Mouse (Mus musculus) testis, adult 2 months (tissue): Measurements from ENCODE around the gene Bphl. TPM values are rescaled to one million over a fixed set of nuclear protein-coding genes. Genes with fewer than 3 reads are reported as not detected.

ENCODE experiments used
- H3K27ac ChIP-seq: fragments of 200-500 bp; 2 replicates; pipeline ENCODE4 v1.5.1; 2012; ENCODE audit warnings: low read depth, low read length; ENCODE audit not compliant: control insufficient read depth, insufficient read depth
- H3K27me3 ChIP-seq: fragments of 200-500 bp; 2 replicates; pipeline ENCODE4 v1.6.1; 2012; ENCODE audit warnings: mild to moderate bottlenecking, low read length, moderate library complexity; ENCODE audit not compliant: control insufficient read depth, insufficient read depth
- H3K36me3 ChIP-seq: fragments of 200-500 bp; 2 replicates; pipeline ENCODE4 v1.6.1; 2012; ENCODE audit warnings: mild to moderate bottlenecking, low read length; ENCODE audit not compliant: control insufficient read depth, insufficient read depth
- H3K4me1 ChIP-seq: fragments of 200-500 bp; 2 replicates; pipeline ENCODE4 v1.6.1; 2012; ENCODE audit warnings: low read length; ENCODE audit not compliant: control insufficient read depth, insufficient read depth
- H3K4me3 ChIP-seq: fragments of 200-500 bp; 2 replicates; pipeline ENCODE4 v1.5.1; 2012; ENCODE audit warnings: low read depth, mild to moderate bottlenecking, low read length, moderate library complexity, mixed read lengths; ENCODE audit not compliant: control insufficient read depth
- CTCF ChIP-seq: fragments of 200-500 bp; IDR thresholded peaks from 2 replicates; pipeline ENCODE4 v1.5.1; 2012; ENCODE audit warnings: low read depth, mild to moderate bottlenecking, inconsistent platforms, low read length, moderate library complexity; ENCODE audit not compliant: control insufficient read depth, insufficient read depth, insufficient replicate concordance
- POLR2A ChIP-seq: fragments of 200-500 bp; IDR thresholded peaks from 2 replicates; pipeline ENCODE4 v1.6.1; 2012; ENCODE audit warnings: low read depth, mild to moderate bottlenecking, inconsistent platforms, low read length, moderate library complexity; ENCODE audit not compliant: control insufficient read depth
- polyA plus RNA-seq: library from polyadenylated mRNA; depleted of rRNA; stranded (reverse); fragments of >200 nt; gene quantifications from 2 replicates; pipeline ENCODE4 v1.2.3, GENCODE M21; 2012; rRNA removed

The Bphl gene
- polyA plus RNA-seq, 1 experiment, result 12.3 TPM

DNA sequence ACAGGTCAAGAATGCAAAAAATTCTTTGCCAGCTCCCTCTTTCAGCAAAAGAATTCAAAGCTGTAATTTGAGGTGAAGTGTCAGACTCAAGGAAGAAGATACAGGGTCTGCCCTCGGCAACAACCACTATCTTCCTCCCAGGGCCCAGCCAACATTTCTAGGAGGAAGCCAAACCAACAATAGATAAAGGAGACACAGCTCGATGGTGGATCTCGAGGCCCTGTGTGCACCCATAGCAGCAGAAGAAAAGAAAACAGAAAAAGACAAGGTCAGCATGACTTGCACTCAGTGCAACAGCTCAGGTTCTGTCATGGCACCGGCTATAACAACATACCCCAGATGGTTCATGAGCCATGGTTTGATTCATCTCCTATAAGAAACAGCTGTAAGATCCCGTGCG, 79.1 kb downstream of the Bphl start:
- Histone ChIP-seq H3K36me3 (no peaks in the 10 kb centered on the region), H3K4me1 (peaks cover 2% of the 10 kb centered on the region; the same call in 1 of the 2 replicates), H3K4me3 (no peak overlapping the region), H3K27me3 (no peaks in the 10 kb centered on the region), H3K27ac (no peak overlapping the region)
- TF ChIP-seq POLR2A (no peak), CTCF (no peak)

DNA sequence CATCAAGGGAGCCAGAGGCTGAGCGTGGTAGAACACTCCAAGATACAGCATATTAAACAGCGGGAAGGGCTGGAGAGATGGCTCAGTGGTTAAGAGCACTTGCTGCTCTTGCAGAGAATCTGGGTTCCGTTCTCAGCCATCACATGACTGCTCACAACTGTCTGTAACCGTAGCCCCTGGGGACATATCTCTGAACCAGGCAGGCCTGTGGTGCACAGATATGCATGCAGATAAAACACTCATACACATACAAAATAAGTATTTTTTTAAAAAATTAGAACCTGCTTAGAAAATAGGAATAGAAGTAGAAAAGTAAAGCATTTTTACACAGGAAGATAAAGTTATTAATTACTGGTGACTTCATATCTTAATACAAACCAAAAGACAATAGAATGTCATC, 81.4 kb downstream of the Bphl start:
- Histone ChIP-seq H3K4me3 (no peak overlapping the region), H3K36me3 (no peaks in the 10 kb centered on the region), H3K27me3 (no peaks in the 10 kb centered on the region), H3K27ac (no peak overlapping the region), H3K4me1 (no peaks in the 10 kb centered on the region)
- TF ChIP-seq POLR2A (no peak), CTCF (no peak)

DNA sequence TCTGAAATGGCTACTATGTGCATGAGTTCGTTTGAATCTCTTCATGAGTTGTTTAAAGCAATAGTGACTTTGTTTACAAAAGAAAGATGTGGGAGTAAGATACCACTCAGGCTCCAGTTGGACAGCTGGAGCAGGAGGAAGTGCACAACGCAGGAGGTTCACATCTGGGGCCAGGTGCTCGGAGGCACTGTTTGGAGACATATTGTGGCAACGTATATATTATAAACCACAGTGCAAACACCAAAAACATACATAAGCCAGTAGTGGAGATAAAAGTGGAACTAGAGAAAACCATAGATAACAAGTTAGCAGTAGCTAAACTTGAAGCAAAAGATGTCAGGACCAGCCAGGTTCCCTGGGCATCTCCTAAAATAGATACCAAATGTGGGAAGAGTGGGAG, 82.0 kb downstream of the Bphl start:
- Histone ChIP-seq H3K4me3 (no peak overlapping the region), H3K27me3 (no peaks in the 10 kb centered on the region), H3K36me3 (no peaks in the 10 kb centered on the region), H3K27ac (no peak overlapping the region), H3K4me1 (no peaks in the 10 kb centered on the region)
- TF ChIP-seq CTCF, result no peak
- no peak for TF ChIP-seq POLR2A

DNA sequence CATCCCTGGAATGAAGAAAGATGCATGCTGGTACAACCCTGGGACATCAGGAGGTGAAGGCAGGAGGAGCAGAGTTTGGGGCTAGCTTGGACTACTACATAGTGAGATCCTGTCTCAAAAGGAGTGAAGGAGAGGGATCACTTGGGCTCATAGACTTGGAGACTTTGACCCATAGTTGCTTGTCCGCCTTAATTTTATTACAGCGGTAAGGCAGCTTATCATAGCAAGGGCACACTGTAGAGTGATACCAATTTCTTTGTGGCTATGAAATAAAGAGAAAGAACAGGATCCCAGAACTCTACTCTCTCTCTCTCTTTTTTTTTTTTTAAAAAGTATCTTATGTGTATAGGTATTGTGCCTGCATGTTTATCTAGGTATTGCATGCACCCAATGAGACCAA, 83.1 kb downstream of the Bphl start:
- Histone ChIP-seq H3K27ac (no peak overlapping the region), H3K27me3 (no peaks in the 10 kb centered on the region), H3K36me3 (no peaks in the 10 kb centered on the region), H3K4me1 (no peaks in the 10 kb centered on the region), H3K4me3 (no peak overlapping the region)
- TF ChIP-seq CTCF (no peak), POLR2A (no peak)

Other genes starting within 250 kb of the Bphl start
- not detected in 2 replicates for gene Serpinb6e, start 194.2 kb upstream of the Bphl start, polyA plus RNA-seq
- gene Serpinb6c, start 131.9 kb upstream of the Bphl start, polyA plus RNA-seq, result 0.63 and 0.79 TPM in 2 replicates
- 24.9 and 28.4 TPM in 2 replicates for gene Nqo2, start 72.9 kb upstream of the Bphl start, polyA plus RNA-seq
- 2.2 and 2.6 TPM in 2 replicates for gene Ripk1, start 35.2 kb upstream of the Bphl start, polyA plus RNA-seq
- gene Serpinb6a, start 34.8 kb upstream of the Bphl start, polyA plus RNA-seq, result 126 and 136 TPM in 2 replicates
- 36.0 and 49.5 TPM in 2 replicates for gene Tubb2a, start 40.4 kb downstream of the Bphl start, polyA plus RNA-seq
- gene Tubb2b, start 92.9 kb downstream of the Bphl start, polyA plus RNA-seq, result 0.46 and 2.1 TPM in 2 replicates
- 39.7 and 49.8 TPM in 2 replicates for gene Psmg4, start 125.4 kb downstream of the Bphl start, polyA plus RNA-seq